Mouse (Mus musculus): Measurements from ENCODE around the gene Cdc37.
A peak's percentile ranks its signal among the peaks of the same experiment; 100 is the strongest.
"Not testable (repeated sequence)": the region's sequence is repeated elsewhere in the genome, so short reads cannot be mapped to it uniquely, and the experiment has no call there.

Cdc37 gene

GRCm38 (mm10) chr9:21149654-21150419 lies at the start of gene Cdc37:
Cdc37 (minus strand) TSS chr9:21149982.
- peak; percentile 95 to 96 for DNase-seq

- DNase-seq, result no peak
These were observed 49.2 kb upstream of the Cdc37 start for GRCm38 (mm10) chr9:21198960-21199359.

- no peak for DNase-seq
These were observed 48.2 kb upstream of the Cdc37 start for GRCm38 (mm10) chr9:21197981-21198380.

- no peak for DNase-seq
These were observed 47.0 kb upstream of the Cdc37 start for GRCm38 (mm10) chr9:21196521-21197433.

- not testable (repeated sequence) for DNase-seq
These were observed 46.1 kb upstream of the Cdc37 start for GRCm38 (mm10) chr9:21195736-21196505.

GRCm38 (mm10) chr9:21194787-21195493 lies 45.2 kb upstream of the Cdc37 start:
- no peak for DNase-seq

GRCm38 (mm10) chr9:21193786-21194185 lies 44.0 kb upstream of the Cdc37 start:
- no peak for DNase-seq

GRCm38 (mm10) chr9:21190670-21191069 lies 40.9 kb upstream of the Cdc37 start:
- DNase-seq, result no peak

GRCm38 (mm10) chr9:21189905-21190304 lies 40.1 kb upstream of the Cdc37 start:
- DNase-seq, result no peak

GRCm38 (mm10) chr9:21185436-21185835 lies 35.7 kb upstream of the Cdc37 start:
- peak in 1 of 2 experiments; percentile 63 for DNase-seq

GRCm38 (mm10) chr9:21184733-21185132 lies 35.0 kb upstream of the Cdc37 start:
- peak; percentile 82 to 87 for DNase-seq

- DNase-seq, result peak; percentile 62 to 83
These were observed 34.2 kb upstream of the Cdc37 start for GRCm38 (mm10) chr9:21183905-21184413.

GRCm38 (mm10) chr9:21183421-21183820 lies 33.6 kb upstream of the Cdc37 start:
- DNase-seq, result no peak

GRCm38 (mm10) chr9:21181421-21182220 lies 31.8 kb upstream of the Cdc37 start:
- peak; percentile 43 to 64 for DNase-seq

GRCm38 (mm10) chr9:21180841-21181240 lies 31.1 kb upstream of the Cdc37 start:
- no peak for DNase-seq

- DNase-seq, result no peak
These were observed 30.6 kb upstream of the Cdc37 start for GRCm38 (mm10) chr9:21180402-21180801.

GRCm38 (mm10) chr9:21172364-21172763 lies 22.6 kb upstream of the Cdc37 start:
- DNase-seq, result no peak

GRCm38 (mm10) chr9:21169157-21169556 lies 19.4 kb upstream of the Cdc37 start:
- DNase-seq, result no peak

GRCm38 (mm10) chr9:21168161-21169123 lies 18.7 kb upstream of the Cdc37 start:
- DNase-seq, result peak; percentile 81 to 83
